Mouse (Mus musculus) limb, embryonic 12.5 days (tissue): ENCODE measurements around the gene Runx2. TPM values are rescaled to one million over a fixed set of nuclear protein-coding genes. Genes with fewer than 3 reads are reported as not detected.
A peak's percentile ranks its signal among the peaks of the same experiment; 100 is the strongest.

Experiments
- ATAC-seq: fragments of 200-750 bp; cut with Nextera tagmentation; 2 replicates; pipeline ENCODE4 v1.8.0; 2017; ENCODE audit warnings: low read depth, moderate TSS enrichment; ENCODE audit not compliant: insufficient number of reproducible peaks, insufficient read depth, low FRiP score, low TSS enrichment
- H3K27ac ChIP-seq: fragments of 300-500 bp; sonication (generic); 2 replicates; pipeline ENCODE4 v1.5.1; 2016; ENCODE audit warnings: mild to moderate bottlenecking, moderate library complexity
- H3K27me3 ChIP-seq: fragments of 300-500 bp; sonication (generic); 2 replicates; pipeline ENCODE4 v1.6.1; 2016; ENCODE audit warnings: mild to moderate bottlenecking, moderate library complexity
- H3K36me3 ChIP-seq: fragments of 300-500 bp; sonication (generic); 2 replicates; pipeline ENCODE4 v1.6.1; 2016; ENCODE audit warnings: mild to moderate bottlenecking, moderate library complexity
- H3K4me1 ChIP-seq: fragments of 300-500 bp; sonication (generic); replicated peaks from 2 replicates; pipeline ENCODE4 v1.6.1; 2016
- H3K4me2 ChIP-seq: fragments of 300-500 bp; sonication (generic); 2 replicates; pipeline ENCODE4 v1.6.1; 2016; ENCODE audit warnings: mild to moderate bottlenecking, moderate library complexity
- H3K4me3 ChIP-seq: fragments of 300-500 bp; sonication (generic); replicated peaks from 2 replicates; pipeline ENCODE4 v1.5.1; 2016; ENCODE audit warnings: mild to moderate bottlenecking
- H3K9ac ChIP-seq: fragments of 300-500 bp; sonication (generic); replicated peaks from 2 replicates; pipeline ENCODE4 v1.6.1; 2016; ENCODE audit warnings: mild to moderate bottlenecking, moderate library complexity
- H3K9me3 ChIP-seq: fragments of 300-500 bp; sonication (generic); 2 replicates; pipeline ENCODE4 v1.6.1; 2016; ENCODE audit warnings: mild to moderate bottlenecking, moderate library complexity
- WGBS: fragments of 180-500 bp; shearing (Covaris S2); methylation state at CpG from one replicate; pipeline ENCODE4 v1.1.7; 2016; 5-methylcytosine and 5-hydroxymethylcytosine counted together
- polyA plus RNA-seq: library from polyadenylated mRNA; unstranded; fragments of >200 nt; fragmentation: Nextera tagmentation; extraction: Ambion mirVana; gene quantifications from 2 replicates; pipeline ENCODE4 v1.2.1, GENCODE M21; 2016

Runx2 gene
- polyA plus RNA-seq, 1 experiment from 2014 or later, result 8.3 TPM

DNA sequence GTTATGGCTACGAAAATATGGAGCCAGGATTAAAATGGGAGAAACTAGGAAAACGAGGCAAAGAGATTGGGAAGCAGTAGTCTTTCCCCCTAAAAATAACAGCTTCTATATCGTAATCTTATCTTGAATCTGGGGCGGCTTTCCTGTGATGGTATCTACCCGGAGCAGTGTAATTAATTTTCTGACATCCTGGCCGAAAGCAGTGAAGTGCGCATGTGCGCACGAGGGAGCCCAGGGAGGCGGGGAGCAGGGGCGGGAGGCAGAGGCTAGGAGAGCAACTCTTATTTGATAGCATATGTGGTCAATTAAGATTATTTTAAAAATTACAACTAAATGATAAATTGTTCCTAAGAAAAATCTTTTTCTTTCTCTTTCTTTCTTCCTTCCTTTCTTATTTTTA is 195.9 kb downstream of the Runx2 start:
- 11% methylated on average over 11 of the region's 11 CpGs for WGBS
- H3K4me3 ChIP-seq, result peak overlapping the region; percentile 24

DNA sequence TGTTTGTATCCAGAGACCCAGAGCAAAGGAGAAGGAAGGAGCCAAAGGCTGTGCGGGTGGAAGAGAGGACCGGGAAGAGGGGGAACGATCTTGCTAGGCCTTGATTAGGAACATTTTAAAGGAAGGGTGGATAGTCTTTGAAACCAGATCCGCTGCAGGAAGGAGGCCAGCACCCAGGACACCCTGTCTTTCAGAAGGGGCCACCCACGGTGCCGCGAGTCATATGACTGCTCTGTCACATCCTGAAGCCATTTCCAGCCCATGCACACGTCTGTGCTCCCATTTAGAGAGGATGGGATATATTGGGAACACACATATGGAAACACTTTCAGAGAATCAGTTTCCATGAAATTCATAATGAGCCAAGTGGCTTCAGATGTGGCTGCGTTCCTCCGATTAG is 196.4 kb downstream of the Runx2 start:
- Histone ChIP-seq H3K4me2 (peak overlapping the region; percentile 56), H3K27ac (peak overlapping the region; percentile 73), H3K27me3 (peaks cover 12% of the 10 kb centered on the region), H3K9me3 (no peaks in the 10 kb centered on the region), H3K4me1 (peaks cover 40% of the 10 kb centered on the region), H3K36me3 (no peaks in the 10 kb centered on the region), H3K9ac (no peak overlapping the region), H3K4me3 (no peak overlapping the region; the same call in 1 of the 2 replicates)
- 9% methylated on average over 10 of the region's 10 CpGs for WGBS
- peak; percentile 67; the same call in 1 of the 2 replicates for ATAC-seq

More for the DNA sequence above, 195.9 kb downstream of the Runx2 start:
- Histone ChIP-seq H3K9ac (no peak overlapping the region), H3K27me3 (peaks cover 9% of the 10 kb centered on the region), H3K27ac (no peak overlapping the region), H3K9me3 (no peaks in the 10 kb centered on the region), H3K4me2 (peak overlapping the region; percentile 56), H3K4me1 (peaks cover 35% of the 10 kb centered on the region), H3K36me3 (no peaks in the 10 kb centered on the region)
- no peak for ATAC-seq

DNA sequence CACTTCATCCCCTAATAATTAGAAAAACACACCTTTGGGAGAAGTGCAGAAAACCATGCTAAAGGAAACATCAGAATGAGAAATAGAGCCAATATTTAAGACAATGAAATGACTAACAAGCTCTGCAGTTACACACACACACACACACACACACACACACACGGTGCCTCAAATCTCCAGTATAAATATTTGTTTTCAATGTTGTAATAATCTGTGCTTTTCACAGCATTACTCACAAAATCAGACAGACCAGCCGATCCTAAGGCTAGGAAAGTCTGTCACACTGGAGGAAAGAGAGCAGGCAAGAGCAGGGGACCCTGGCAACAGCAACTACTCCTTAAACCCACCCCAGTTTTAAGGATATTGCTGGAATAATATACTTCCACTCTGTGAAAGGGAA is 196.9 kb downstream of the Runx2 start:
- Histone ChIP-seq H3K9ac (no peak overlapping the region), H3K9me3 (no peaks in the 10 kb centered on the region), H3K36me3 (no peaks in the 10 kb centered on the region), H3K4me3 (no peak overlapping the region; the same call in 1 of the 2 replicates), H3K27ac (peak overlapping the region; percentile 73), H3K4me1 (peaks cover 45% of the 10 kb centered on the region), H3K27me3 (peaks cover 12% of the 10 kb centered on the region), H3K4me2 (peak overlapping the region; percentile 56)
- 0 out of 2 replicates have a peak, but pooled peaks have one; percentile 27 for ATAC-seq
- 48% methylated on average over 2 of the region's 2 CpGs for WGBS

DNA sequence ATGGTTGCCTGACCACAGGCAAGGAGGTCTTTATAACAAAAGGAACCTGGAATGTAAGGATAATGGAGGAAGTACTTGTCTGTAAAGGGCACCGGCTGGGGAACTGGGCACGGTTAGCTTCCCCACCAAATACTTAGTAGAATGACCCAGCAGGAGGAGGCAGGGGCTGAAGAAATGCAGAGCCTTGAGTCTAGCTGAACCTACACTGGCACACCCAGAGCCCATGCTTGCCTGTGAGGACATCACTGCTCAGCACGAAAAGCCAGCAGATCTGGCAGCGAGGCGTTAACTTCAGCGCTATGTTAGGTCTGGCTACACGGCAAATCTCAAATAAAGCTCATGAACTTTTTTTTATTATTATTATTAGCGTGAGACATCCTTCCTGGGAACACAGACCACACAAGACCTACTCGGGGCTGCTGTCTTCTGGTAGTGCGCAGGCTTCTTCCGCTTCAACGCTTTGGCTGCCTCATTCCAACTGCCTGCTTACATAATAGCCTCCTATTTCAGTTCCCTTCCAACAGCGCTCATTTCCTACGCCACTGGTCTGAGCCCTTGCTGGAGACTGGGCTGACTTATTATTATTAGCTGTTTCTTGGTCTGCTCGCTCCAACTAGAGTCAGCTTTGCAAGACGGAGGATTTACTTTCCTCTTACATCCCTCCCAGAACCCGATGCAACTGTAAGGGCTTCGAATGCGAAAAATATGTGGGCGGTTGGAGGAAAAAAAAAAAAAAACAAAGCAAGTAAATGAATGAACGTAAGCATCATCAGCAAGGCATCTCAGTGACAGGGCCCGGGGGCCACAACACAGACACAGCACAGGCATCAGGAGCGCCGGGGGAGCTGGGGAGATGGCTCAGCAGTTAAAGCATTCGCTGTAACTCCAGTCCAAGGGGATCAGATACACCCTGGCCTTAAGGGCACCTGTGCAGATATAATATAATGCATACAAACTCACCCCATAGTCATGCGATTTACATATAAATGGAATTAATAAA is 200.6 kb downstream of the Runx2 start:
- H3K4me2 ChIP-seq, result no peak overlapping the region
- peaks cover 27% of the 10 kb centered on the region for H3K27me3 ChIP-seq
- H3K27ac ChIP-seq, result peak overlapping the region; percentile 45; the same call in 1 of the 2 replicates
- H3K9ac ChIP-seq, result no peak overlapping the region
- 66% methylated on average over 26 of the region's 26 CpGs for WGBS
- H3K9me3 ChIP-seq, result no peaks in the 10 kb centered on the region
- H3K4me1 ChIP-seq, result peaks cover 60% of the 10 kb centered on the region
- H3K36me3 ChIP-seq, result no peaks in the 10 kb centered on the region
- no peak for ATAC-seq
- no peak overlapping the region for H3K4me3 ChIP-seq

DNA sequence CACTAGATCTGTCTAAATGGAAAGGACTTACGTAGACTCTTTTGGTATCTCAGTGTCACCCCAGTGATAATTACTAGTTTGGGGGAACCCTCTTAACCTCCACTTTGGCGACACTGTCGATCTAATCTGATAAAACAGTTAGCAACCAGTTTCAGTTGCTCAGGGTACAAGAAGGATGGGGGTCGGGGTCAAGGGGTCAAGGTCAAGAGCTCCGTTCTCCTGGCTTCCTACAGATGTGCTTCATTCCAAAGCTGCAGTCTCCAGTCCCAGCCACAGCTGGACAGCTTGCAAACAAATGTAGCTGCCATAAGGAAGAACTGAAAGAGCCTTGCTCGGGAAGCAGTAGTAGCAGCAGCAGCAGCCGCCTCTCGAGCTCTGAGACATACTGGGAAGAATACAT is 202.0 kb downstream of the Runx2 start:
- H3K4me2 ChIP-seq, result no peak overlapping the region
- no peak for ATAC-seq
- H3K4me3 ChIP-seq, result no peak overlapping the region
- H3K9me3 ChIP-seq, result no peaks in the 10 kb centered on the region
- H3K27me3 ChIP-seq, result peaks cover 32% of the 10 kb centered on the region
- H3K9ac ChIP-seq, result no peak overlapping the region
- WGBS, result 29% methylated on average over 8 of the region's 8 CpGs
- H3K36me3 ChIP-seq, result no peaks in the 10 kb centered on the region
- no peak overlapping the region for H3K27ac ChIP-seq
- H3K4me1 ChIP-seq, result peaks cover 50% of the 10 kb centered on the region

DNA sequence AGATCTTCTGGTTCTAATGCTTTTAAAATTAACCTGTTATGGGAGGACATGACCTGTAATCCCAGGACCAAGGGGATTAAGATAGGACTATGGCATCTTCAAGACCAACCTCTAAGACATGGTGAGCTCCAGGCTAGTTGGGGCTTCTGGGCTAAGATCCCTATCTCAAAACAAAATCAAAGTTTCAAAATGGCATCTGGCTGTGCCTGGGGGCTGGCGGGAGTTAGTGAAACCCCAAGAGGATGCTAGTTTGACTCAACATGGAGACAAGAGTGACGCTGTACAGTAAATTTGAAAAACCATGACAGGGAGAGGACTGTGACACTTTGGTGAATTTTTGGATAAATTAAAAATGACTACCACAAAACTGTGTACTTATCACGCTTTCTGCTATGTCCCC is 202.6 kb downstream of the Runx2 start:
- no peak for ATAC-seq
- Histone ChIP-seq H3K27me3 (peaks cover 32% of the 10 kb centered on the region), H3K36me3 (no peaks in the 10 kb centered on the region), H3K27ac (no peak overlapping the region), H3K9me3 (no peaks in the 10 kb centered on the region), H3K4me1 (peaks cover 46% of the 10 kb centered on the region), H3K4me2 (no peak overlapping the region), H3K9ac (no peak overlapping the region), H3K4me3 (no peak overlapping the region)
- 90% methylated on average over 3 of the region's 3 CpGs for WGBS

DNA sequence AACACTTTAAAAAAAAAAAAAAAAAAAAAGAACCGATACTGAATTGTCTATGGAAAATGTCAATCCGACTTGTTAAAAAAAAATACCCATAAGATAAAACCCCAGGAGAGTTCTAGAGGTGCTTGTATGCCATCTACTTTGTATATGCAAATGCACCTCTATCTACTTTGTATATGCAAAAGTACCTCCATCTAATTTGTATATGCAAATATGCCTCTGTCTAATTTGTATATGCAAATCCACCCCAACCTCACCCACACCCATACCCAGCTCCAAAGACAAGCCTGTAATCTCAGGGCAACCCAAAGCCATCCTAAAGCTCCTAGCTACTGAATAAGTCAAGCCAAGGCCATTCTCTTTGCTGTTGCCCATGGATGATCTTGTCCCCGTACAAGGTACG is 203.1 kb downstream of the Runx2 start:
- H3K27me3 ChIP-seq, result peaks cover 32% of the 10 kb centered on the region
- H3K9ac ChIP-seq, result no peak overlapping the region
- peaks cover 46% of the 10 kb centered on the region for H3K4me1 ChIP-seq
- H3K4me3 ChIP-seq, result no peak overlapping the region
- no peak overlapping the region for H3K27ac ChIP-seq
- no peak overlapping the region for H3K4me2 ChIP-seq
- H3K9me3 ChIP-seq, result no peaks in the 10 kb centered on the region
- no peak for ATAC-seq
- 86% methylated on average over 4 of the region's 4 CpGs for WGBS
- H3K36me3 ChIP-seq, result no peaks in the 10 kb centered on the region

DNA sequence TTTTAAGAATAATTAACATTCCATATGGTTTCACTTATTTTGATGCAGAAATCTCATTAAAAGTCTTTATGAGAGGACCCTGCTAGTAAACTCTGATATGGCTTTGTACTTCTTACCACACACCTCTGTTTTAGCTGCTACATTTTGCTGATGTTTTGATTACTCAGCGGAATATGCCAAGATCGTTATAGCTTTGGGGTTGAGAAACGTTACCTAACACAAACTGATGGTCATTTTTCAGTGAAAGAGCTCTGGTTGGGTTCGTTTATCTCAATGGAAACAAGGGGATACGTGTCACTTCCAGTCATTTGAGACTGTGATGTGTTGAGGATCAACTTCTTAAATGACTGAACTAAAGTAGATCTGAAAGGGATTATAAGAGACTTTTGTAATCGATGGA is 203.8 kb downstream of the Runx2 start:
- Histone ChIP-seq H3K4me3 (no peak overlapping the region), H3K27ac (no peak overlapping the region), H3K36me3 (no peaks in the 10 kb centered on the region), H3K27me3 (peaks cover 32% of the 10 kb centered on the region), H3K9me3 (no peaks in the 10 kb centered on the region), H3K4me2 (no peak overlapping the region), H3K4me1 (peaks cover 50% of the 10 kb centered on the region), H3K9ac (no peak overlapping the region)
- WGBS, result 34% methylated on average over 6 of the region's 6 CpGs
- ATAC-seq, result no peak

DNA sequence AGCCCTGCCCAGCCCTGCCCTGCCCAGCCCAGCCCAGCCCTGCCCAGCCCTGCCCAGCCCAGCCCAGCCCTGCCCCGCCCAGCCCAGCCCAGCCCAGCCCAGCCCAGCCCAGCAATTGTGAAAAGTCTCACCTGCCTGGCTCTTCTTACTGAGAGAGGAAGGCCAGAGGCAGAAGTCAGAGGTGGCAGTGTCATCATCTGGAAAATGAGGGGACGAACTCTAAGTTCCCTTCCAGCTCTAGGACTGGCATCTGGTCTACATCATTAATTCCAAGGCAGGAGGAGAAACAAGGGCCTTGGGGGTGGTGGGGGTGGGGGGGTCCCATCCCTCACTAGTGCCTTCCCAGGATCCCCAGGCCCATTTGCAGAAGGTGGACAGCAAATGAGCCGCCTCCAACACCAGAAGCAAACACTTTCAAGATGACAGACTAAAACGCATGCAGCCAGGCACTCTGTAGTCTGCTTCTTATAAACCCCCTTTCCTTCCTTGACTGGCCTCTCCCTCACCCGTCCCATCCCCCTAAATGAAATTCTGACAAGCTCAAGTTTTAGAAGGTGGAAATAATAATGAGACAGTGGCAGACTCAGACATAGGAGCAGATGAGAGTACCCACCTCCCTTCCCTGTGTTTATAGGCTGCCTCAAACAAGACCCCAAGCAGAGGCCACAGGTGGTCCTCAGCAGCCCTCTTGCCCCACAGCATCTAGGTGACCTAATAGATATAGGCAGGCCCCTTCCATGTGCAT is 204.5 kb downstream of the Runx2 start:
- 24% methylated on average over 5 of the region's 5 CpGs for WGBS
- H3K4me3 ChIP-seq, result no peak overlapping the region
- no peak overlapping the region for H3K9ac ChIP-seq
- peak; percentile 53 for ATAC-seq
- no peak overlapping the region for H3K4me2 ChIP-seq
- no peaks in the 10 kb centered on the region for H3K36me3 ChIP-seq
- peaks cover 50% of the 10 kb centered on the region for H3K4me1 ChIP-seq
- no peaks in the 10 kb centered on the region for H3K9me3 ChIP-seq
- H3K27ac ChIP-seq, result peak overlapping the region; percentile 45; the same call in 1 of the 2 replicates
- peaks cover 26% of the 10 kb centered on the region for H3K27me3 ChIP-seq

DNA sequence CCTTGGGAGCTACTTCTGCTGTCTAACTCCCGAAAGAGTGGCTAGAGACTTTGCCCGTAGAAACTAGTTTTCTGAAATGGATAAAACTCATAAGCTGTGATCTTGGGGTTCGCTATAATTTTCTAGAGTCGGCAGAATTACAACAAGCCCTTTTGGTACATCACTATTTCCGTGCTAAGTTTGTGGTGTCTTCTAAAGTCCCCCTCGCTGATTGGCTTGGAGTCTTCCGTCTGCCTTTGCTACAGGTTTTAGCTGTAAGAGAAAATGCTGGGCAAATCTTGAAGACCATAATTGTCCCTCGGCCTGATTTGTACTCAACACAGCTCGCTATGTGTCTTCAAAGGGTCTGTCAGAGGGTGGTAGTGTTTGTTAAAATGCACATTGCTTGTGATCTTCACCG is 205.2 kb downstream of the Runx2 start:
- H3K27ac ChIP-seq, result no peak overlapping the region
- no peaks in the 10 kb centered on the region for H3K36me3 ChIP-seq
- 68% methylated on average over 10 of the region's 10 CpGs for WGBS
- peaks cover 45% of the 10 kb centered on the region for H3K4me1 ChIP-seq
- no peak for ATAC-seq
- 0 out of 2 replicates have a peak overlapping the region, but pooled peaks have one; percentile 23 for H3K9ac ChIP-seq
- H3K4me3 ChIP-seq, result no peak overlapping the region
- no peaks in the 10 kb centered on the region for H3K9me3 ChIP-seq
- peaks cover 23% of the 10 kb centered on the region for H3K27me3 ChIP-seq
- no peak overlapping the region for H3K4me2 ChIP-seq

DNA sequence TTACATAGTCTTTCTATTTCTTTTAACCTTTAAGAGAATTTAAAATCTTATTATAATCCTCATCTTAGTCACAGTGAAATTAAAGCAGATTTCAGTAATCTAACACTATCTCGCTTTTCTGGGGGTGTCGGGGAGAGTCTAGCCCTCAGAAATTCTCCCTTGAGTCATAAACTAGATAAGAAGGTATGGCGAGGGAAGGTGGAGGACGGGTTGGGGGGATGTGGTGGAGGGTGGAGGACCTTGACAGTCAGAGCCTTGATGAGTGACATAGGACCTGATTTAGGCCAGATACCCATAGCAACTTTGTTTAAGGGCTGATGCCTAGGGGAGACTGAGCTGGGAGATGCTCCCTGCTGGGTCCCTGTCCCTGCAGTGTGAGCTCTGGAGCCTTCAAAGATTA is 205.7 kb downstream of the Runx2 start:
- ATAC-seq, result no peak
- peaks cover 23% of the 10 kb centered on the region for H3K27me3 ChIP-seq
- 72% methylated on average over 4 of the region's 4 CpGs for WGBS
- no peak overlapping the region for H3K27ac ChIP-seq
- H3K4me3 ChIP-seq, result no peak overlapping the region
- peaks cover 40% of the 10 kb centered on the region for H3K4me1 ChIP-seq
- 0 out of 2 replicates have a peak overlapping the region, but pooled peaks have one; percentile 23 for H3K9ac ChIP-seq
- no peak overlapping the region for H3K4me2 ChIP-seq
- H3K36me3 ChIP-seq, result no peaks in the 10 kb centered on the region
- H3K9me3 ChIP-seq, result no peaks in the 10 kb centered on the region
